Mouse (Mus musculus): ENCODE measurements around the gene Ercc2. TPM values are rescaled to one million over a fixed set of nuclear protein-coding genes. Genes with fewer than 3 reads are reported as not detected.
A peak's percentile ranks its signal among the peaks of the same experiment; 100 is the strongest.

Ercc2 gene
- total RNA-seq, 2 experiments from 2014 or later = 8.5 to 10.7 TPM

GRCm38 (mm10) chr7:19399496-19400280 is 17.9 kb downstream of the Ercc2 start:
- intact Hi-C loops (cut with DNase I) = loop anchor here (10.0 kb wide), 2 partner anchors 105 to 175 kb away; partner anchors contain the start of genes Bloc1s3, Gemin7, Trappc6a and Zfp296
- Histone ChIP-seq H3K4me3 (peak overlapping the region; percentile 49), H3K27ac (no peak overlapping the region)
- TF ChIP-seq CTCF (IDR thresholded peaks at IDR 0.05) = no peak
- DNase-seq = peak; percentile 38

GRCm38 (mm10) chr7:19400946-19401345 is 19.1 kb downstream of the Ercc2 start:
- intact Hi-C loops (cut with DNase I) = loop anchor here (10.0 kb wide), 2 partner anchors 104 to 174 kb away; partner anchors contain the start of genes Bloc1s3, Gemin7, Trappc6a and Zfp296
- H3K27ac ChIP-seq = no peak overlapping the region
- H3K4me3 ChIP-seq = no peak overlapping the region
- DNase-seq = no peak
- peak; percentile 40 for TF ChIP-seq CTCF (IDR thresholded peaks at IDR 0.05)

- Histone ChIP-seq H3K4me3 (no peak overlapping the region), H3K27ac (no peak overlapping the region)
- TF ChIP-seq CTCF (IDR thresholded peaks at IDR 0.05) = no peak
- DNase-seq = no peak
- intact Hi-C loops (cut with DNase I) = loop anchor here (10.0 kb wide), 2 partner anchors 102 to 172 kb away; partner anchors contain the start of genes Bloc1s3, Gemin7, Trappc6a and Zfp296
Measured at GRCm38 (mm10) chr7:19402535-19403112, 20.8 kb downstream of the Ercc2 start.

GRCm38 (mm10) chr7:19403731-19404296 is 22.0 kb downstream of the Ercc2 start, which contains the start of gene Klc3:
TSS of gene Klc3 (minus strand) at chr7:19404104.
- H3K27ac ChIP-seq = 0 out of 2 replicates have a peak within 1 kb of the TSS, but pooled peaks have one; percentile 3
- TF ChIP-seq CTCF (IDR thresholded peaks at IDR 0.05) = no peak
- peak; percentile 74 for DNase-seq
- peak within 1 kb of the TSS; percentile 79 for H3K4me3 ChIP-seq
- intact Hi-C loops (cut with DNase I) = loop anchor here (10.0 kb wide), 2 partner anchors 101 to 171 kb away; partner anchors contain the start of genes Bloc1s3, Gemin7, Trappc6a and Zfp296

- peak within 1 kb of the TSS; percentile 78 for H3K27ac ChIP-seq
- no peak for DNase-seq
- peak within 1 kb of the TSS; percentile 79 for H3K4me3 ChIP-seq
- intact Hi-C loops (cut with DNase I) = loop anchor here (10.0 kb wide), 2 partner anchors 100 to 170 kb away; partner anchors contain the start of genes Bloc1s3, Gemin7, Trappc6a and Zfp296
- no peak for TF ChIP-seq CTCF (IDR thresholded peaks at IDR 0.05)
Measured at GRCm38 (mm10) chr7:19404476-19404875, 22.7 kb downstream of the Ercc2 start, which contains the start of gene Ckm. TSS of gene Ckm (plus strand) at chr7:19404776.

DNA sequence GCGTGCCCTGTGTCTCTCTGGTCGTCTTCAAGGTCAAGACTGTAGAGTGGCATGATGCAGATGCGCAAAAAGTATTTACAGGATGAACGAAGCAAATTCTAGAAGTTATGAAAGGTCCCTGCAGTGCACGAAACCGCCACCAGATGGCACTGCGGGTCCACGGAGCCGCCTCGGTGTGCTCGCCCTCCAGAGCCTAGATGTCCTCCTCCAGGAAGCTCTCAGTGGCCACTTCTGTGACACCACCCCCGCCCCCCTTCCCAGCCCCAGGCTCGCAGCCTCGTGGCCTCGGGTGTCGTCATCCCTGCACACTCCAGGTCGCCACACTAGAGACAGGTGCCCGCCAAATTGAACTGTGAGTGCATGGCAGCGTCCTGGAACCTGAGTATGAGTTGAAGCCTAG is 23.6 kb downstream of the Ercc2 start:
- H3K27ac ChIP-seq = peak overlapping the region; percentile 78
- intact Hi-C loops (cut with DNase I) = loop anchor here (5.0 to 10.0 kb wide), 3 partner anchors 52 to 169 kb away; partner anchors contain the start of genes Bloc1s3, Gemin7, Mark4 and Trappc6a
- peak overlapping the region; percentile 46 for H3K4me3 ChIP-seq
- no peak; the same call in none of the 2 replicates for TF ChIP-seq CTCF (IDR thresholded peaks at IDR 0.05)
- peak; percentile 87 for DNase-seq

DNA sequence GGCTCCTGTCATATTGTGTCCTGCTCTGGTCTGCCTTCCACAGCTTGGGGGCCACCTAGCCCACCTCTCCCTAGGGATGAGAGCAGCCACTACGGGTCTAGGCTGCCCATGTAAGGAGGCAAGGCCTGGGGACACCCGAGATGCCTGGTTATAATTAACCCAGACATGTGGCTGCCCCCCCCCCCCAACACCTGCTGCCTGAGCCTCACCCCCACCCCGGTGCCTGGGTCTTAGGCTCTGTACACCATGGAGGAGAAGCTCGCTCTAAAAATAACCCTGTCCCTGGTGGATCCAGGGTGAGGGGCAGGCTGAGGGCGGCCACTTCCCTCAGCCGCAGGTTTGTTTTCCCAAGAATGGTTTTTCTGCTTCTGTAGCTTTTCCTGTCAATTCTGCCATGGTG is 27.9 kb downstream of the Ercc2 start:
- intact Hi-C loops (cut with DNase I) = loop anchor here (5.0 to 10.0 kb wide), 3 partner anchors 48 to 165 kb away; partner anchors contain the start of genes Bloc1s3, Gemin7, Mark4 and Trappc6a
- peak; percentile 84 for DNase-seq
- no peak for TF ChIP-seq CTCF (IDR thresholded peaks at IDR 0.05)
- H3K27ac ChIP-seq = peak overlapping the region; percentile 99
- peak overlapping the region; percentile 75 for H3K4me3 ChIP-seq

GRCm38 (mm10) chr7:19410766-19411344 is 29.0 kb downstream of the Ercc2 start:
- Histone ChIP-seq H3K4me3 (peak overlapping the region; percentile 91), H3K27ac (peak overlapping the region; percentile 99)
- no peak for TF ChIP-seq CTCF (IDR thresholded peaks at IDR 0.05)
- intact Hi-C loops (cut with DNase I) = no loop called here
- DNase-seq = peak; percentile 99

DNA sequence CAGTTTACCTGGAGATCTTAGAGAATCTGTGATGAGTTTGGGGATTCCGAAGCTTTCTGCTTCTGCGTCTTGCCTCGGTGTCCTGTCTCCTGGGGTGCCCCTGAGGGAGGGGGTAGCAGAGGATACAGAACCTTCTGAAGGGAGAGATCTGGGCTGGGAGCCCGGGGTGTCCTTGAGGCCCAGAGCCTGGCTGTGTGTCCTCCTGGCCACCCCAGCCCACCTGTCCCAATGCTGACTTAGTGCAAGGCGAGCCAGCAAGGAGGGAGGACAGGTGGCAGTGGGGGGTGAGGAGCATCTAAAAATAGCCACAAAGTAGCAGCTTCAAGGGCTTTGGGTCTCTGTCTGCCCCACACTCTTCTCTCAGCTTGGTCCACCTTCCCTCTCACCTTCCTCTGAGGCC is 30.0 kb downstream of the Ercc2 start:
- peak; percentile 87 for DNase-seq
- intact Hi-C loops (cut with DNase I) = no loop called here
- H3K27ac ChIP-seq = peak overlapping the region; percentile 99

GRCm38 (mm10) chr7:19413525-19413924 is 31.7 kb downstream of the Ercc2 start:
- Histone ChIP-seq H3K4me3 (peak overlapping the region; percentile 91), H3K27ac (peak overlapping the region; percentile 99)
- peak; percentile 54 for DNase-seq
- no peak for TF ChIP-seq CTCF (IDR thresholded peaks at IDR 0.05)
- intact Hi-C loops (cut with DNase I) = no loop called here

More for the DNA sequence above, 30.0 kb downstream of the Ercc2 start:
- no peak for TF ChIP-seq CTCF (IDR thresholded peaks at IDR 0.05)
- H3K4me3 ChIP-seq = peak overlapping the region; percentile 91

GRCm38 (mm10) chr7:19416590-19416989 is 34.8 kb downstream of the Ercc2 start:
- peak overlapping the region; percentile 99 for H3K27ac ChIP-seq
- intact Hi-C loops (cut with DNase I) = no loop called here
- no peak for DNase-seq
- no peak for TF ChIP-seq CTCF (IDR thresholded peaks at IDR 0.05)
- peak overlapping the region; percentile 91 for H3K4me3 ChIP-seq

DNA sequence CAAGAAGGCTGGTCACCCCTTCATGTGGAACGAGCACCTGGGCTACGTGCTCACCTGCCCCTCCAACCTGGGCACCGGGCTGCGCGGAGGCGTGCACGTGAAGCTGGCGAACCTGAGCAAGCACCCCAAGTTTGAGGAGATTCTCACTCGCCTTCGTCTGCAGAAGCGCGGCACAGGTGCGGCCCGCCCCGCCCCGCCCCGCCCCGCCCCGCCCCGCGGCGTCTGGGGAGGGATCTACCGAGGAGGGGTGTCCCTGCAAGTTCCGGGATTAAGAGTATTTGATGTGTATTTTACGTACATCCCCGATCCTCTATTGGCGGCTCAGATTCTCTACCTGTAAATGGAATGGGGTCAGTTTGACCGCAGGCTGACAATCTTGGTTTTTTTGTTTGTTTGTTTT is 38.3 kb downstream of the Ercc2 start:
- peak overlapping the region; percentile 74 for H3K27ac ChIP-seq
- intact Hi-C loops (cut with DNase I) = no loop called here
- no peak for DNase-seq
- peak overlapping the region; percentile 43 for H3K4me3 ChIP-seq
- no peak for TF ChIP-seq CTCF (IDR thresholded peaks at IDR 0.05)
